Comparison of ENCODE assay signal across 15 mouse cellular contexts in the genomic region with DNA sequence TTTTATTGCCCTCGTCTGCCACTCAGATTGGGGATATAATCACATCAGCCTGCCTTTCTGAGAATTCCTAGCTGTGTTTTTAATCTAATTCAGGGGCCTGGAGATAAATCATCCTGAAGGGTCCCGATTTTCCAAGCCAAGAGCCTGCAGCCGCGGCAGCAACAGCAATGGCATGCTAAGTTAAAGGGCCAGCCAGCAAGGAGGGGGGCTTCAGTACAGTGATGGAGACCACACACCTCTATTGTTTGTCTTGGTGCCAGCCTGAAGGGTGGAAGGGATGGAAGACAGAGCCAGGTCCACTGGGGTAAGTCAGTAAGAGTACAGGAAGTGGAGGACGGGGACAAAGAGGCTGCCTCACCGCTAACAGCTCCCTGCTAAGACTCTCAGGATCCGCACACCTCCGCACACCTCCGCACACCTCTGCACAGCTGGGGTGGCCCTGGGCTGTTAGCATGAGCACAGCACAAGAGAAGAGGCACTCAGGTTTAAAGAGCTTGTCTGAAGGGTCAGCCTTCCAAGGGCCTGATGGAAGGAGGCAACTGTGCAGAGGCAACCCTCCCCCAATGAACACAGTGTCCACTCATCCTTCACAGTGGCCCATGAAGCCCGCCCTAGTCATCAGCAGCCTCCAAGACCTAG. TPM values are rescaled to one million over a fixed set of nuclear protein-coding genes. Genes with fewer than 3 reads are reported as not detected.
DNase-seq lines count a peak whose midpoint lies in the region; ATAC-seq and TF ChIP-seq lines count a peak whose summit lies in the region.
"Had no signal": no experiment of that assay in that cellular context is flagged by ENCODE, and none has a peak within 500 bp of the region (broad histone marks: within the 10 kb centered on the region; RNA-seq: fewer than 3 reads in every experiment).

No protein-coding gene starts in this region.

- ATAC-seq in heart, embryonic 13.5 days (ENCODE audit: extremely low read depth, insufficient number of reproducible peaks, low FRiP score, low TSS enrichment): 0 out of 2 replicates have a peak, but pooled peaks have one; percentile 14
- no peak for ATAC-seq in midbrain, embryonic 14.5 days (ENCODE audit: low FRiP score, low TSS enrichment)
- ATAC-seq in limb, embryonic 14.5 days (ENCODE audit: low FRiP score, low read depth): no peak
- peak; percentile 58; the same call in 1 of the 2 replicates for ATAC-seq in stomach, embryonic 16.5 days (ENCODE audit: insufficient read depth, low FRiP score)
- ATAC-seq: forebrain, embryonic 14.5 days had no signal

- DNase-seq in heart, postnatal 36 days: no peak
- no peak for DNase-seq in midbrain, embryonic 10.5 days (ENCODE audit: low spot score)
- DNase-seq in midbrain, embryonic 14.5 days: no peak
- DNase-seq in limb, embryonic 14.5 days (ENCODE audit: low spot score): peak; percentile 8
- DNase-seq in retina, postnatal 1 day: no peak
- no peak for DNase-seq in MN1 (ENCODE audit: low spot score)
- DNase-seq: B cell, adult 2 months; cerebellum, adult 2 months; left cerebral cortex, postnatal 4 days; thymus, postnatal 36 days had no signal

- peaks cover 19% of the 10 kb centered on the region for H3K4me1 ChIP-seq in heart, embryonic 13.5 days
- H3K4me1 ChIP-seq in midbrain, embryonic 10.5 days: peaks cover 5% of the 10 kb centered on the region; the same call in 1 of the 2 replicates
- H3K4me1 ChIP-seq in midbrain, embryonic 14.5 days (ENCODE audit: control insufficient read depth, insufficient read depth, low read length): peaks cover 3% of the 10 kb centered on the region; the same call in 1 of the 2 replicates
- peaks cover 20% of the 10 kb centered on the region for H3K4me1 ChIP-seq in limb, embryonic 14.5 days (ENCODE audit: control insufficient read depth, insufficient read depth, low read length)
- H3K4me1 ChIP-seq in stomach, embryonic 16.5 days (ENCODE audit: control insufficient read depth, insufficient read depth, low read length): peaks cover 15% of the 10 kb centered on the region

- no peak for TF ChIP-seq POLR2A in limb, embryonic 14.5 days (IDR thresholded peaks at IDR 0.05; ENCODE audit: borderline replicate concordance, extremely low read depth, insufficient read depth, insufficient read length)

- H3K4me2 ChIP-seq in heart, embryonic 13.5 days: no peak overlapping the region
- no peak overlapping the region for H3K4me2 ChIP-seq in midbrain, embryonic 14.5 days (ENCODE audit: low read length)
- H3K4me2 ChIP-seq in limb, embryonic 14.5 days (replicated peaks; ENCODE audit: low read depth, low read length, severe bottlenecking): no peak overlapping the region
- H3K4me2 ChIP-seq in stomach, embryonic 16.5 days (ENCODE audit: low read depth, low read length): no peak overlapping the region
- H3K4me2 ChIP-seq: lung, embryonic 15.5 days had no signal

- H3K27ac ChIP-seq in heart, embryonic 13.5 days (replicated peaks): no peak overlapping the region
- H3K27ac ChIP-seq in midbrain, embryonic 10.5 days (replicated peaks): 0 out of 2 replicates have a peak overlapping the region, but pooled peaks have one; percentile 2
- H3K27ac ChIP-seq in midbrain, embryonic 14.5 days (replicated peaks; ENCODE audit: low read depth, low read length): no peak overlapping the region
- H3K27ac ChIP-seq in limb, embryonic 14.5 days (replicated peaks; ENCODE audit: low read depth, low read length): no peak overlapping the region
- H3K27ac ChIP-seq in stomach, embryonic 16.5 days (ENCODE audit: low read length): no peak overlapping the region
- H3K27ac ChIP-seq: lung, embryonic 15.5 days had no signal

- no peak overlapping the region for H3K9ac ChIP-seq in heart, embryonic 13.5 days
- H3K9ac ChIP-seq in midbrain, embryonic 14.5 days (replicated peaks; ENCODE audit: low read length): no peak overlapping the region
- no peak overlapping the region for H3K9ac ChIP-seq in limb, embryonic 14.5 days (ENCODE audit: low read depth, low read length, severe bottlenecking)
- H3K9ac ChIP-seq in stomach, embryonic 16.5 days (ENCODE audit: low read length): 0 out of 2 replicates have a peak overlapping the region, but pooled peaks have one; percentile 17
- H3K9ac ChIP-seq: lung, embryonic 15.5 days had no signal

- 69% methylated on average over 10 of the region's 10 CpGs for WGBS in heart, embryonic 13.5 days
- 92% methylated on average over 10 of the region's 10 CpGs for WGBS in midbrain, embryonic 10.5 days
- WGBS in midbrain, embryonic 14.5 days: 75% methylated on average over 10 of the region's 10 CpGs
- 50% methylated on average over 10 of the region's 10 CpGs for WGBS in limb, embryonic 14.5 days
- 50% methylated on average over 10 of the region's 10 CpGs for WGBS in stomach, embryonic 16.5 days

- intact Hi-C loops in heart, postnatal 36 days (cut with DNase I): no loop called here

- H3K36me3 ChIP-seq in heart, embryonic 13.5 days: no peaks in the 10 kb centered on the region
- H3K36me3 ChIP-seq in midbrain, embryonic 10.5 days: no peaks in the 10 kb centered on the region
- H3K36me3 ChIP-seq in midbrain, embryonic 14.5 days (ENCODE audit: control insufficient read depth, insufficient read depth, low read length): no peaks in the 10 kb centered on the region
- no peaks in the 10 kb centered on the region for H3K36me3 ChIP-seq in limb, embryonic 14.5 days (ENCODE audit: control insufficient read depth, insufficient read depth, low read length)
- no peaks in the 10 kb centered on the region for H3K36me3 ChIP-seq in stomach, embryonic 16.5 days (ENCODE audit: control insufficient read depth, insufficient read depth, low read length)
- H3K36me3 ChIP-seq: G1E; lung, embryonic 15.5 days had no signal

- H3K9me3 ChIP-seq in heart, embryonic 13.5 days: no peaks in the 10 kb centered on the region
- no peaks in the 10 kb centered on the region for H3K9me3 ChIP-seq in midbrain, embryonic 10.5 days (replicated peaks)
- no peaks in the 10 kb centered on the region for H3K9me3 ChIP-seq in midbrain, embryonic 14.5 days (ENCODE audit: control insufficient read depth, low read length)
- H3K9me3 ChIP-seq in limb, embryonic 14.5 days (ENCODE audit: control insufficient read depth, low read length): no peaks in the 10 kb centered on the region
- no peaks in the 10 kb centered on the region for H3K9me3 ChIP-seq in stomach, embryonic 16.5 days (replicated peaks; ENCODE audit: control insufficient read depth, low read length)
- H3K9me3 ChIP-seq: G1E; lung, embryonic 15.5 days had no signal

- H3K27me3 ChIP-seq in heart, embryonic 13.5 days (replicated peaks): peaks cover 2% of the 10 kb centered on the region
- H3K27me3 ChIP-seq in midbrain, embryonic 10.5 days (ENCODE audit: low read depth, poor library complexity, severe bottlenecking): peaks cover 9% of the 10 kb centered on the region
- no peaks in the 10 kb centered on the region for H3K27me3 ChIP-seq in midbrain, embryonic 14.5 days (ENCODE audit: control insufficient read depth, insufficient read depth, low read length)
- H3K27me3 ChIP-seq in limb, embryonic 14.5 days (ENCODE audit: control insufficient read depth, insufficient read depth, low read length): no peaks in the 10 kb centered on the region
- H3K27me3 ChIP-seq in stomach, embryonic 16.5 days (ENCODE audit: control insufficient read depth, insufficient read depth, low read length): no peaks in the 10 kb centered on the region
- H3K27me3 ChIP-seq: lung, embryonic 15.5 days had no signal

- no peak overlapping the region for H3K4me3 ChIP-seq in heart, embryonic 13.5 days
- no peak overlapping the region for H3K4me3 ChIP-seq in midbrain, embryonic 10.5 days
- no peak overlapping the region for H3K4me3 ChIP-seq in midbrain, embryonic 14.5 days (replicated peaks; ENCODE audit: low read depth, low read length)
- H3K4me3 ChIP-seq in limb, embryonic 14.5 days (replicated peaks; ENCODE audit: low read length): no peak overlapping the region
- no peak overlapping the region for H3K4me3 ChIP-seq in stomach, embryonic 16.5 days (replicated peaks; ENCODE audit: low read length)
- H3K4me3 ChIP-seq: lung, embryonic 15.5 days had no signal

RNA-seq across cellular contexts. Expression of a gene that starts 7.6 kb away (rescaled TPM):
- polyA plus RNA-seq in heart, embryonic 13.5 days (2015; fragmentation: Nextera tagmentation; extraction: Ambion mirVana): 2.9 and 3.7 TPM in 2 replicates
- 10 to 100 TPM; 12.5 to 13.3 TPM for total RNA-seq in heart, postnatal 36 days (2021)
- 2.3 and 3.8 TPM in 2 replicates for polyA plus RNA-seq in midbrain, embryonic 10.5 days (2016; fragmentation: Nextera tagmentation; extraction: Ambion mirVana)
- polyA plus RNA-seq in midbrain, embryonic 14.5 days (2014; fragmentation: Nextera tagmentation; extraction: Ambion mirVana): 8.3 and 8.8 TPM in 2 replicates
- polyA plus RNA-seq in limb, embryonic 14.5 days (2012; rRNA removed): 7.9 and 8.2 TPM in 2 replicates
- 7.9 and 10.0 TPM in 2 replicates for polyA plus RNA-seq in limb, embryonic 14.5 days (2014; fragmentation: Nextera tagmentation; extraction: Ambion mirVana)
- 12.0 and 12.9 TPM in 2 replicates for polyA plus RNA-seq in stomach, embryonic 16.5 days (2015; fragmentation: Nextera tagmentation; extraction: Ambion mirVana)

Comparison
In these comparisons a context has a peak if more than half of its experiments do, and no peak if none do; other contexts are left out.
1. ATAC-seq: peak in heart, embryonic 13.5 days (single experiment) and stomach, embryonic 16.5 days (single experiment); none in midbrain, embryonic 14.5 days (single experiment) and limb, embryonic 14.5 days (single experiment).